Mouse (Mus musculus): Measurements from ENCODE around the gene Oit1. TPM values are rescaled to one million over a fixed set of nuclear protein-coding genes. Genes with fewer than 3 reads are reported as not detected.

Oit1 gene
- polyA plus RNA-seq, 1 experiment from 2014 or later = not detected

- ATAC-seq = no peak
- 55% methylated on average over 6 of the region's 6 CpGs for WGBS
Observed at GRCm38 (mm10) chr14:8330390-8330789, 48.2 kb downstream of the Oit1 start.

GRCm38 (mm10) chr14:8329552-8329951, 49.0 kb downstream of the Oit1 start:
- Histone ChIP-seq H3K4me3 (ENCODE audit: low read depth, low read length) (no peak overlapping the region), H3K36me3 (ENCODE audit: control insufficient read depth, insufficient read depth, low read length) (no peaks in the 10 kb centered on the region), H3K9me3 (replicated peaks; ENCODE audit: control insufficient read depth, low read length) (no peaks in the 10 kb centered on the region), H3K4me1 (ENCODE audit: control insufficient read depth, insufficient read depth, low read length) (peaks cover 22% of the 10 kb centered on the region), H3K27ac (ENCODE audit: low read depth, low read length) (peak overlapping the region; percentile 55; the same call in 1 of the 2 replicates), H3K27me3 (replicated peaks; ENCODE audit: control insufficient read depth, insufficient read depth, low read length) (no peaks in the 10 kb centered on the region), H3K4me2 (ENCODE audit: low read length) (no peak overlapping the region), H3K9ac (ENCODE audit: low read length) (no peak overlapping the region)
- DNase-seq (ENCODE audit: low spot score) (peak; percentile 82), ATAC-seq (peak; percentile 76)
- WGBS = 10% methylated on average over 4 of the region's 4 CpGs

More at GRCm38 (mm10) chr14:8330390-8330789, 48.2 kb downstream of the Oit1 start:
- H3K4me2 ChIP-seq (ENCODE audit: low read length) = no peak overlapping the region
- peak; percentile 49 for DNase-seq (ENCODE audit: low spot score)
- H3K4me3 ChIP-seq (ENCODE audit: low read depth, low read length) = no peak overlapping the region
- H3K4me1 ChIP-seq (ENCODE audit: control insufficient read depth, insufficient read depth, low read length) = peaks cover 22% of the 10 kb centered on the region
- no peaks in the 10 kb centered on the region for H3K36me3 ChIP-seq (ENCODE audit: control insufficient read depth, insufficient read depth, low read length)
- H3K27ac ChIP-seq (ENCODE audit: low read depth, low read length) = no peak overlapping the region
- no peak overlapping the region for H3K9ac ChIP-seq (ENCODE audit: low read length)
- H3K9me3 ChIP-seq (replicated peaks; ENCODE audit: control insufficient read depth, low read length) = no peaks in the 10 kb centered on the region
- no peaks in the 10 kb centered on the region for H3K27me3 ChIP-seq (replicated peaks; ENCODE audit: control insufficient read depth, insufficient read depth, low read length)

- Histone ChIP-seq H3K27me3 (replicated peaks; ENCODE audit: control insufficient read depth, insufficient read depth, low read length) (no peaks in the 10 kb centered on the region), H3K4me1 (ENCODE audit: control insufficient read depth, insufficient read depth, low read length) (peaks cover 22% of the 10 kb centered on the region), H3K9me3 (replicated peaks; ENCODE audit: control insufficient read depth, low read length) (no peaks in the 10 kb centered on the region), H3K4me3 (ENCODE audit: low read depth, low read length) (no peak overlapping the region), H3K27ac (ENCODE audit: low read depth, low read length) (no peak overlapping the region), H3K36me3 (ENCODE audit: control insufficient read depth, insufficient read depth, low read length) (no peaks in the 10 kb centered on the region), H3K4me2 (ENCODE audit: low read length) (no peak overlapping the region), H3K9ac (ENCODE audit: low read length) (no peak overlapping the region)
- ATAC-seq (no peak), DNase-seq (ENCODE audit: low spot score) (no peak)
- WGBS = 49% methylated on average over 1 of the region's 1 CpGs
Observed at GRCm38 (mm10) chr14:8327371-8327770, 51.2 kb downstream of the Oit1 start.

- ATAC-seq = no peak
- DNase-seq (ENCODE audit: low spot score) = no peak
- H3K4me3 ChIP-seq (ENCODE audit: low read depth, low read length) = no peak overlapping the region
Observed at GRCm38 (mm10) chr14:8326961-8327360, 51.6 kb downstream of the Oit1 start.

GRCm38 (mm10) chr14:8325746-8326145, 52.8 kb downstream of the Oit1 start:
- Histone ChIP-seq H3K9me3 (replicated peaks; ENCODE audit: control insufficient read depth, low read length) (no peaks in the 10 kb centered on the region), H3K36me3 (ENCODE audit: control insufficient read depth, insufficient read depth, low read length) (no peaks in the 10 kb centered on the region), H3K27ac (ENCODE audit: low read depth, low read length) (no peak overlapping the region), H3K4me2 (ENCODE audit: low read length) (no peak overlapping the region), H3K4me3 (ENCODE audit: low read depth, low read length) (no peak overlapping the region), H3K9ac (ENCODE audit: low read length) (no peak overlapping the region), H3K4me1 (ENCODE audit: control insufficient read depth, insufficient read depth, low read length) (peaks cover 18% of the 10 kb centered on the region), H3K27me3 (replicated peaks; ENCODE audit: control insufficient read depth, insufficient read depth, low read length) (no peaks in the 10 kb centered on the region)
- peak; percentile 62 for DNase-seq (ENCODE audit: low spot score)
- ATAC-seq = peak; percentile 25; the same call in 1 of the 2 replicates
- WGBS = 60% methylated on average over 4 of the region's 4 CpGs

More at GRCm38 (mm10) chr14:8326961-8327360, 51.6 kb downstream of the Oit1 start:
- Histone ChIP-seq H3K36me3 (ENCODE audit: control insufficient read depth, insufficient read depth, low read length) (no peaks in the 10 kb centered on the region), H3K9ac (ENCODE audit: low read length) (no peak overlapping the region), H3K4me2 (ENCODE audit: low read length) (no peak overlapping the region), H3K27me3 (replicated peaks; ENCODE audit: control insufficient read depth, insufficient read depth, low read length) (no peaks in the 10 kb centered on the region), H3K9me3 (replicated peaks; ENCODE audit: control insufficient read depth, low read length) (no peaks in the 10 kb centered on the region), H3K4me1 (ENCODE audit: control insufficient read depth, insufficient read depth, low read length) (peaks cover 22% of the 10 kb centered on the region), H3K27ac (ENCODE audit: low read depth, low read length) (no peak overlapping the region)

- ATAC-seq (peak; percentile 13; the same call in 1 of the 2 replicates), DNase-seq (ENCODE audit: low spot score) (no peak)
- no peak overlapping the region for H3K4me2 ChIP-seq (ENCODE audit: low read length)
- H3K27ac ChIP-seq (ENCODE audit: low read depth, low read length) = no peak overlapping the region
- peaks cover 11% of the 10 kb centered on the region for H3K4me1 ChIP-seq (ENCODE audit: control insufficient read depth, insufficient read depth, low read length)
- H3K36me3 ChIP-seq (ENCODE audit: control insufficient read depth, insufficient read depth, low read length) = no peaks in the 10 kb centered on the region
- WGBS = 67% methylated on average over 3 of the region's 3 CpGs
- no peaks in the 10 kb centered on the region for H3K9me3 ChIP-seq (replicated peaks; ENCODE audit: control insufficient read depth, low read length)
- no peak overlapping the region for H3K9ac ChIP-seq (ENCODE audit: low read length)
- H3K27me3 ChIP-seq (replicated peaks; ENCODE audit: control insufficient read depth, insufficient read depth, low read length) = peaks cover 23% of the 10 kb centered on the region
- no peak overlapping the region for H3K4me3 ChIP-seq (ENCODE audit: low read depth, low read length)
Observed at GRCm38 (mm10) chr14:8320528-8320927, 58.0 kb downstream of the Oit1 start.

- Histone ChIP-seq H3K4me2 (ENCODE audit: low read length) (peak within 1 kb of the TSS; percentile 48), H3K36me3 (ENCODE audit: control insufficient read depth, insufficient read depth, low read length) (no peaks in the 10 kb centered on the region), H3K4me1 (ENCODE audit: control insufficient read depth, insufficient read depth, low read length) (peaks cover 11% of the 10 kb centered on the region), H3K9me3 (replicated peaks; ENCODE audit: control insufficient read depth, low read length) (no peaks in the 10 kb centered on the region), H3K27ac (ENCODE audit: low read depth, low read length) (no peak within 1 kb of the TSS), H3K27me3 (replicated peaks; ENCODE audit: control insufficient read depth, insufficient read depth, low read length) (peaks cover 26% of the 10 kb centered on the region), H3K4me3 (ENCODE audit: low read depth, low read length) (peak within 1 kb of the TSS; percentile 16), H3K9ac (ENCODE audit: low read length) (no peak within 1 kb of the TSS)
- no peak for DNase-seq (ENCODE audit: low spot score)
- ATAC-seq = peak; percentile 61
- 10% methylated on average over 41 of the region's 41 CpGs for WGBS
Observed at GRCm38 (mm10) chr14:8317194-8318097, 61.1 kb downstream of the Oit1 start, which contains the start of gene Fam107a. Gene Fam107a (minus strand): TSS chr14:8318023.

GRCm38 (mm10) chr14:8316366-8317193, 62.0 kb downstream of the Oit1 start:
- H3K27ac ChIP-seq (ENCODE audit: low read depth, low read length) = no peak overlapping the region
- peak; percentile 28 for DNase-seq (ENCODE audit: low spot score)
- peak; percentile 42; the same call in 1 of the 2 replicates for ATAC-seq
- H3K4me2 ChIP-seq (ENCODE audit: low read length) = peak overlapping the region; percentile 48
- no peaks in the 10 kb centered on the region for H3K9me3 ChIP-seq (replicated peaks; ENCODE audit: control insufficient read depth, low read length)
- H3K36me3 ChIP-seq (ENCODE audit: control insufficient read depth, insufficient read depth, low read length) = no peaks in the 10 kb centered on the region
- H3K4me3 ChIP-seq (ENCODE audit: low read depth, low read length) = peak overlapping the region; percentile 16
- H3K9ac ChIP-seq (ENCODE audit: low read length) = no peak overlapping the region
- peaks cover 11% of the 10 kb centered on the region for H3K4me1 ChIP-seq (ENCODE audit: control insufficient read depth, insufficient read depth, low read length)
- peaks cover 26% of the 10 kb centered on the region for H3K27me3 ChIP-seq (replicated peaks; ENCODE audit: control insufficient read depth, insufficient read depth, low read length)
- 2% methylated on average over 23 of the region's 23 CpGs for WGBS
